Mouse (Mus musculus): ENCODE data around the gene Kdelr2. TPM values are rescaled to one million over a fixed set of nuclear protein-coding genes. Genes with fewer than 3 reads are reported as not detected.

The Kdelr2 gene
- total and polyA plus RNA-seq, 3 experiments = 49.6 to 52.3 (median 50.5) TPM

GRCm38 (mm10) chr5:143469628-143470027 lies 66.0 kb downstream of the Kdelr2 start:
- no peaks in the 10 kb centered on the region for H3K36me3 ChIP-seq (ENCODE audit: control insufficient read depth, insufficient read depth, low read length)
- 89% methylated on average over 8 of the region's 8 CpGs for WGBS

DNA sequence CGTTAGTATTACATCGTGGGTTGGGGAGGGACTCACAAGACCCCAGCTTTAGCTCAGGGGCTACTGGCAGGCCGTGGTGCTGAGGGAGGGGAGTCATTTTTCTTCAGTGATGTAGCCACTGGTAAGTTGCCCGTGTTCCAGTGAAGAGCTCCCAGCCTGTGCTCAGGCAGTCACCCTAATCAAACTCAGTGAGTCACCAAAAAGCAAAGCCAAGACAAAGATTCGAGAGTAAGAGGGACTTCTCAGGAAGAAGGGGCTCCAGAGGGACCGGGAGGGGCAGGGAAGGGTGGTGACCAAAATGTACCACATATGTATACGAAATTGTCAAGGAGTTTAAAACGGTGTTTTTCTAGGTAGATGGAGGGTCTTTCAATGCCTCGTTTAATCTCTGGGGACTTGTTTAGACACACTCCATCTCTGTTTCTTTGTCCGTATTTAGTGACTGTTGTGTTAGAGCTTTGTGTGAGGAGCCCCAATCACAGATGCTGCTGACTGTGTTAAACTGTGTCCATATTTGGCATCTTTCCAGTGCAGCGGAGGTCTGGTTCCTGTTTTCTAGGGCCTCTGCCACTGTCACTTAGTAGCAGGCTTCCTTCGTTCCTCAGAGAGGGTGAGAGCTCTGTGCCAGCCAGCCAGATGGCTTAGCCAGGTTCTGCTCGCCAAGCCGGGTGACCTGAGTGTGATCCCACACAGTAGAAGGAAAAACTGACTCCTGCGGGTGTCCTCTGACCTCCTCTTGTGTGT lies 67.0 kb downstream of the Kdelr2 start:
- Histone ChIP-seq H3K9ac (ENCODE audit: low read depth, low read length) (no peak overlapping the region), H3K27me3 (ENCODE audit: control insufficient read depth, insufficient read depth, low read length) (no peaks in the 10 kb centered on the region), H3K4me3 (no peak overlapping the region), H3K36me3 (ENCODE audit: control insufficient read depth, insufficient read depth, low read length) (no peaks in the 10 kb centered on the region), H3K27ac (peak overlapping the region; percentile 33), H3K79me2 (replicated peaks; ENCODE audit: control insufficient read depth, insufficient read depth, low read length) (no peaks in the 10 kb centered on the region), H3K4me1 (ENCODE audit: control insufficient read depth, insufficient read depth, low read length) (peaks cover 1% of the 10 kb centered on the region; the same call in 1 of the 2 replicates)
- peak in 1 of 2 experiments; percentile 69 for DNase-seq
- 23% methylated on average over 15 of the region's 15 CpGs for WGBS
- TF ChIP-seq EP300 (IDR thresholded peaks at IDR 0.05; ENCODE audit: insufficient read depth, low read depth, low read length) (no peak), POLR2A (IDR thresholded peaks at IDR 0.05; ENCODE audit: insufficient read depth, low read depth, low read length) (no peak), CTCF (IDR thresholded peaks at IDR 0.05) (no peak)
- intact Hi-C loops (cut with DNase I) = no loop called here

More at GRCm38 (mm10) chr5:143469628-143470027, 66.0 kb downstream of the Kdelr2 start:
- peaks cover 4% of the 10 kb centered on the region for H3K4me1 ChIP-seq (ENCODE audit: control insufficient read depth, insufficient read depth, low read length)
- no peak for DNase-seq
- TF ChIP-seq CTCF (IDR thresholded peaks at IDR 0.05) (no peak), EP300 (IDR thresholded peaks at IDR 0.05; ENCODE audit: insufficient read depth, low read depth, low read length) (no peak), POLR2A (IDR thresholded peaks at IDR 0.05; ENCODE audit: insufficient read depth, low read depth, low read length) (no peak)
- no peak overlapping the region for H3K27ac ChIP-seq
- no peak overlapping the region for H3K9ac ChIP-seq (ENCODE audit: low read depth, low read length)
- intact Hi-C loops (cut with DNase I) = no loop called here
- H3K27me3 ChIP-seq (ENCODE audit: control insufficient read depth, insufficient read depth, low read length) = no peaks in the 10 kb centered on the region
- H3K79me2 ChIP-seq (replicated peaks; ENCODE audit: control insufficient read depth, insufficient read depth, low read length) = no peaks in the 10 kb centered on the region
- no peak overlapping the region for H3K4me3 ChIP-seq

- Histone ChIP-seq H3K27me3 (ENCODE audit: control insufficient read depth, insufficient read depth, low read length) (no peaks in the 10 kb centered on the region), H3K27ac (peak overlapping the region; percentile 33; the same call in 1 of the 2 replicates), H3K36me3 (ENCODE audit: control insufficient read depth, insufficient read depth, low read length) (no peaks in the 10 kb centered on the region), H3K9ac (ENCODE audit: low read depth, low read length) (no peak overlapping the region), H3K4me3 (no peak overlapping the region), H3K79me2 (replicated peaks; ENCODE audit: control insufficient read depth, insufficient read depth, low read length) (no peaks in the 10 kb centered on the region), H3K4me1 (ENCODE audit: control insufficient read depth, insufficient read depth, low read length) (peaks cover 1% of the 10 kb centered on the region; the same call in 1 of the 2 replicates)
- DNase-seq = no peak
- intact Hi-C loops (cut with DNase I) = no loop called here
- WGBS = 66% methylated on average over 3 of the region's 3 CpGs
- TF ChIP-seq CTCF (IDR thresholded peaks at IDR 0.05) (no peak), POLR2A (IDR thresholded peaks at IDR 0.05; ENCODE audit: insufficient read depth, low read depth, low read length) (no peak), EP300 (IDR thresholded peaks at IDR 0.05; ENCODE audit: insufficient read depth, low read depth, low read length) (no peak)
These were observed 67.5 kb downstream of the Kdelr2 start for GRCm38 (mm10) chr5:143471165-143471546.

Other genes with a start within 250 kb of the Kdelr2 start
- gene Rbak, start 223.1 kb upstream of the Kdelr2 start, total RNA-seq (2021) = 1 to 10 TPM; 4.3 to 4.4 TPM
- 1.9 and 3.6 TPM in 2 replicates for gene Rbak, start 223.1 kb upstream of the Kdelr2 start, polyA plus RNA-seq (2012; rRNA removed)
- not detected for gene Spdye4b, start 222.8 kb upstream of the Kdelr2 start, total RNA-seq (2021)
- not detected in 2 replicates for gene Spdye4b, start 222.8 kb upstream of the Kdelr2 start, polyA plus RNA-seq (2012; rRNA removed)
- gene Spdye4a, start 176.9 kb upstream of the Kdelr2 start, total RNA-seq (2021) = not detected
- 0.14 TPM in 1 of 2 replicates, not detected in the other for gene Spdye4a, start 176.9 kb upstream of the Kdelr2 start, polyA plus RNA-seq (2012; rRNA removed)
- 1 to 10 TPM; 7.9 to 8.2 TPM for gene Zfp12, start 168.7 kb upstream of the Kdelr2 start, total RNA-seq (2021)
- gene Zfp12, start 168.7 kb upstream of the Kdelr2 start, polyA plus RNA-seq (2012; rRNA removed) = 6.7 and 12.7 TPM in 2 replicates
- gene Zfp316, start 133.8 kb upstream of the Kdelr2 start, total RNA-seq (2021) = 1 to 10 TPM; 4.5 to 5.4 TPM
- gene Zfp316, start 133.8 kb upstream of the Kdelr2 start, polyA plus RNA-seq (2012; rRNA removed) = 3.0 and 3.6 TPM in 2 replicates
- under 1 TPM; 0.13 to 0.14 TPM for gene Zfp853, start 110.2 kb upstream of the Kdelr2 start, total RNA-seq (2021)
- gene Zfp853, start 110.2 kb upstream of the Kdelr2 start, polyA plus RNA-seq (2012; rRNA removed) = 0.35 and 0.39 TPM in 2 replicates
- gene E130309D02Rik, start 88.5 kb upstream of the Kdelr2 start, total RNA-seq (2021) = 10 to 100 TPM; 16.9 to 17.5 TPM
- 13.1 and 13.3 TPM in 2 replicates for gene E130309D02Rik, start 88.5 kb upstream of the Kdelr2 start, polyA plus RNA-seq (2012; rRNA removed)
- 10 to 100 TPM; 26.6 to 26.7 TPM for gene Zdhhc4, start 74.6 kb upstream of the Kdelr2 start, total RNA-seq (2021)
- gene Zdhhc4, start 74.6 kb upstream of the Kdelr2 start, polyA plus RNA-seq (2012; rRNA removed) = 48.4 and 49.7 TPM in 2 replicates
- not detected for gene Grid2ip, start 46.5 kb upstream of the Kdelr2 start, total RNA-seq (2021)
- not detected in 2 replicates for gene Grid2ip, start 46.5 kb upstream of the Kdelr2 start, polyA plus RNA-seq (2012; rRNA removed)
- gene Daglb, start 60.7 kb downstream of the Kdelr2 start, total RNA-seq (2021) = 1 to 10 TPM; 7.6 to 8.2 TPM
- gene Daglb, start 60.7 kb downstream of the Kdelr2 start, polyA plus RNA-seq (2012; rRNA removed) = 9.7 and 12.2 TPM in 2 replicates
- 100 to 1,000 TPM; 219 to 231 TPM for gene Rac1, start 124.2 kb downstream of the Kdelr2 start, total RNA-seq (2021)
- 204 and 351 TPM in 2 replicates for gene Rac1, start 124.2 kb downstream of the Kdelr2 start, polyA plus RNA-seq (2012; rRNA removed)
- 10 to 100 TPM; 26.1 to 44.6 TPM for gene Cyth3, start 218.6 kb downstream of the Kdelr2 start, total RNA-seq (2021)
- 25.1 and 39.2 TPM in 2 replicates for gene Cyth3, start 218.6 kb downstream of the Kdelr2 start, polyA plus RNA-seq (2012; rRNA removed)